Mouse (Mus musculus) limb, embryonic 15.5 days (tissue): ENCODE data around the gene Actr1a. TPM values are rescaled to one million over a fixed set of nuclear protein-coding genes. Genes with fewer than 3 reads are reported as not detected.

ENCODE experiments used
- ATAC-seq: fragments of 200-750 bp; cut with Nextera tagmentation; 2 replicates; pipeline ENCODE4 v1.8.0; 2017; ENCODE audit warnings: low read depth, moderate TSS enrichment; ENCODE audit not compliant: insufficient number of reproducible peaks, low FRiP score, low TSS enrichment
- H3K27ac ChIP-seq: fragments of 300-500 bp; sonication (generic); 2 replicates; pipeline ENCODE4 v1.5.1; 2015; ENCODE audit warnings: moderate library complexity, mild to moderate bottlenecking, inconsistent platforms
- H3K27me3 ChIP-seq: fragments of 300-500 bp; sonication (generic); 2 replicates; pipeline ENCODE4 v1.6.1; 2015; ENCODE audit warnings: inconsistent platforms
- H3K36me3 ChIP-seq: fragments of 300-500 bp; sonication (generic); 2 replicates; pipeline ENCODE4 v1.6.1; 2015; ENCODE audit warnings: inconsistent platforms
- H3K4me1 ChIP-seq: fragments of 300-500 bp; sonication (generic); 2 replicates; pipeline ENCODE4 v1.6.1; 2015; ENCODE audit warnings: inconsistent platforms
- H3K4me2 ChIP-seq: fragments of 300-500 bp; sonication (generic); 2 replicates; pipeline ENCODE4 v1.6.1; 2015; ENCODE audit warnings: mild to moderate bottlenecking, inconsistent platforms
- H3K4me3 ChIP-seq: fragments of 300-500 bp; sonication (generic); 2 replicates; pipeline ENCODE4 v1.5.1; 2015; ENCODE audit warnings: mild to moderate bottlenecking, inconsistent platforms
- H3K9ac ChIP-seq: fragments of 300-500 bp; sonication (generic); 2 replicates; pipeline ENCODE4 v1.6.1; 2015; ENCODE audit warnings: inconsistent platforms
- H3K9me3 ChIP-seq: fragments of 300-500 bp; sonication (generic); 2 replicates; pipeline ENCODE4 v1.6.1; 2016; ENCODE audit warnings: inconsistent platforms
- WGBS: fragments of 180-500 bp; shearing (Covaris S2); methylation state at CpG from one replicate; pipeline ENCODE4 v1.1.7; 2015; 5-methylcytosine and 5-hydroxymethylcytosine counted together
- polyA plus RNA-seq: library from polyadenylated mRNA; unstranded; fragments of >200 nt; fragmentation: Nextera tagmentation; extraction: Ambion mirVana; gene quantifications from 2 replicates; pipeline ENCODE4 v1.2.1, GENCODE M21; 2015

Actr1a gene
- polyA plus RNA-seq, 1 experiment from 2014 or later = 145 TPM

- Histone ChIP-seq H3K9me3 (no peaks in the 10 kb centered on the region), H3K4me1 (0 out of 2 replicates have a peak, but pooled peaks cover 3% of the 10 kb centered on the region), H3K27ac (no peak overlapping the region), H3K9ac (no peak overlapping the region), H3K36me3 (no peaks in the 10 kb centered on the region), H3K4me3 (no peak overlapping the region), H3K27me3 (no peaks in the 10 kb centered on the region), H3K4me2 (no peak overlapping the region)
- ATAC-seq = no peak
- 78% methylated on average over 23 of the region's 23 CpGs for WGBS
Observed at GRCm38 (mm10) chr19:46367798-46368590, 27.6 kb downstream of the Actr1a start.

- H3K27ac ChIP-seq = no peak overlapping the region
- H3K9me3 ChIP-seq = no peaks in the 10 kb centered on the region
- H3K4me1 ChIP-seq = no peaks in the 10 kb centered on the region
- 80% methylated on average over 11 of the region's 11 CpGs for WGBS
- H3K4me3 ChIP-seq = no peak overlapping the region
- H3K27me3 ChIP-seq = peaks cover 7% of the 10 kb centered on the region
- H3K9ac ChIP-seq = no peak overlapping the region
- ATAC-seq = no peak
- no peak overlapping the region for H3K4me2 ChIP-seq
- H3K36me3 ChIP-seq = no peaks in the 10 kb centered on the region
Observed at GRCm38 (mm10) chr19:46363294-46364009, 32.1 kb downstream of the Actr1a start.

GRCm38 (mm10) chr19:46362104-46362503 is 33.4 kb downstream of the Actr1a start:
- WGBS = 79% methylated on average over 8 of the region's 8 CpGs
- Histone ChIP-seq H3K27me3 (peaks cover 20% of the 10 kb centered on the region), H3K27ac (no peak overlapping the region), H3K9me3 (no peaks in the 10 kb centered on the region), H3K9ac (no peak overlapping the region), H3K4me1 (peaks cover 3% of the 10 kb centered on the region; the same call in 1 of the 2 replicates), H3K4me2 (no peak overlapping the region), H3K36me3 (no peaks in the 10 kb centered on the region), H3K4me3 (no peak overlapping the region)
- ATAC-seq = no peak

GRCm38 (mm10) chr19:46358381-46358780 is 37.2 kb downstream of the Actr1a start:
- Histone ChIP-seq H3K4me2 (no peak overlapping the region), H3K36me3 (no peaks in the 10 kb centered on the region), H3K4me3 (no peak overlapping the region), H3K9me3 (no peaks in the 10 kb centered on the region), H3K4me1 (peaks cover 12% of the 10 kb centered on the region), H3K27me3 (peaks cover 27% of the 10 kb centered on the region), H3K9ac (no peak overlapping the region), H3K27ac (no peak overlapping the region)
- 59% methylated on average over 4 of the region's 4 CpGs for WGBS
- no peak for ATAC-seq

GRCm38 (mm10) chr19:46357344-46358280 is 37.9 kb downstream of the Actr1a start:
- H3K36me3 ChIP-seq = no peaks in the 10 kb centered on the region
- peak overlapping the region; percentile 49 for H3K4me3 ChIP-seq
- H3K27ac ChIP-seq = no peak overlapping the region
- WGBS = 24% methylated on average over 25 of the region's 25 CpGs
- H3K9me3 ChIP-seq = no peaks in the 10 kb centered on the region; the same call in 1 of the 2 replicates
- peaks cover 27% of the 10 kb centered on the region for H3K27me3 ChIP-seq
- peak overlapping the region; percentile 83 for H3K4me2 ChIP-seq
- ATAC-seq = no peak
- peaks cover 12% of the 10 kb centered on the region for H3K4me1 ChIP-seq
- 0 out of 2 replicates have a peak overlapping the region, but pooled peaks have one; percentile 36 for H3K9ac ChIP-seq

GRCm38 (mm10) chr19:46356701-46357138 is 38.8 kb downstream of the Actr1a start:
- WGBS = 1% methylated on average over 29 of the region's 29 CpGs
- Histone ChIP-seq H3K27ac (no peak overlapping the region), H3K27me3 (peaks cover 27% of the 10 kb centered on the region), H3K9me3 (no peaks in the 10 kb centered on the region; the same call in 1 of the 2 replicates), H3K4me2 (peak overlapping the region; percentile 83), H3K4me1 (peaks cover 12% of the 10 kb centered on the region), H3K4me3 (peak overlapping the region; percentile 49), H3K9ac (peak overlapping the region; percentile 36), H3K36me3 (no peaks in the 10 kb centered on the region)
- ATAC-seq = no peak

GRCm38 (mm10) chr19:46350168-46350932 is 45.2 kb downstream of the Actr1a start, which contains the start of gene 2310034G01Rik:
Gene 2310034G01Rik (minus strand): TSS chr19:46350302.
- Histone ChIP-seq H3K9me3 (no peaks in the 10 kb centered on the region; the same call in 1 of the 2 replicates), H3K4me1 (peaks cover 11% of the 10 kb centered on the region), H3K27ac (peak within 1 kb of the TSS; percentile 86), H3K4me2 (peak within 1 kb of the TSS; percentile 87), H3K4me3 (peak within 1 kb of the TSS; percentile 69), H3K27me3 (no peaks in the 10 kb centered on the region), H3K9ac (peak within 1 kb of the TSS; percentile 88), H3K36me3 (no peaks in the 10 kb centered on the region)
- ATAC-seq = no peak
- 47% methylated on average over 10 of the region's 10 CpGs for WGBS

GRCm38 (mm10) chr19:46349550-46349949 is 46.0 kb downstream of the Actr1a start:
- ATAC-seq = no peak
- Histone ChIP-seq H3K4me2 (peak overlapping the region; percentile 87), H3K36me3 (no peaks in the 10 kb centered on the region), H3K27ac (peak overlapping the region; percentile 86), H3K27me3 (peaks cover under 1% of the 10 kb centered on the region; the same call in 1 of the 2 replicates), H3K4me1 (peaks cover 11% of the 10 kb centered on the region), H3K4me3 (peak overlapping the region; percentile 69), H3K9ac (peak overlapping the region; percentile 88), H3K9me3 (no peaks in the 10 kb centered on the region; the same call in 1 of the 2 replicates)
- WGBS = 31% methylated on average over 6 of the region's 6 CpGs

GRCm38 (mm10) chr19:46348761-46349458 is 46.6 kb downstream of the Actr1a start:
- Histone ChIP-seq H3K4me3 (peak overlapping the region; percentile 69), H3K9me3 (no peaks in the 10 kb centered on the region; the same call in 1 of the 2 replicates), H3K27ac (peak overlapping the region; percentile 86), H3K36me3 (no peaks in the 10 kb centered on the region), H3K9ac (peak overlapping the region; percentile 88), H3K4me1 (peaks cover 11% of the 10 kb centered on the region), H3K4me2 (peak overlapping the region; percentile 87), H3K27me3 (peaks cover 5% of the 10 kb centered on the region; the same call in 1 of the 2 replicates)
- WGBS = 1% methylated on average over 78 of the region's 78 CpGs
- peak; percentile 83 for ATAC-seq
